Mouse (Mus musculus): Measurements from ENCODE around the gene Cldn18. TPM values are rescaled to one million over a fixed set of nuclear protein-coding genes. Genes with fewer than 3 reads are reported as not detected.

The Cldn18 gene
- polyA plus RNA-seq, 1 experiment: not detected

GRCm38 (mm10) chr9:99701187-99701586 lies 15.9 kb downstream of the Cldn18 start:
- no peaks in the 10 kb centered on the region for H3K27me3 ChIP-seq (ENCODE audit: control insufficient read depth, insufficient read depth, low read length)
- 72% methylated on average over 2 of the region's 2 CpGs for WGBS
- no peak overlapping the region for H3K27ac ChIP-seq (ENCODE audit: insufficient read depth, low read length)
- H3K4me1 ChIP-seq (ENCODE audit: control insufficient read depth, insufficient read depth, low read length): no peaks in the 10 kb centered on the region
- DNase-seq: no peak
- no peak for TF ChIP-seq POLR2A (IDR thresholded peaks at IDR 0.05; ENCODE audit: borderline replicate concordance, insufficient read depth, low read length)
- TF ChIP-seq CTCF (IDR thresholded peaks at IDR 0.05; ENCODE audit: borderline replicate concordance, insufficient read depth, low read depth, low read length): no peak
- no peak overlapping the region for H3K4me3 ChIP-seq (replicated peaks; ENCODE audit: insufficient read depth, low read depth, low read length)

GRCm38 (mm10) chr9:99699752-99700389 lies 17.2 kb downstream of the Cldn18 start:
- 85% methylated on average over 2 of the region's 2 CpGs for WGBS
- no peaks in the 10 kb centered on the region for H3K27me3 ChIP-seq (ENCODE audit: control insufficient read depth, insufficient read depth, low read length)
- no peak for TF ChIP-seq CTCF (IDR thresholded peaks at IDR 0.05; ENCODE audit: borderline replicate concordance, insufficient read depth, low read depth, low read length)
- TF ChIP-seq POLR2A (IDR thresholded peaks at IDR 0.05; ENCODE audit: borderline replicate concordance, insufficient read depth, low read length): no peak
- no peak for DNase-seq
- H3K27ac ChIP-seq (ENCODE audit: insufficient read depth, low read length): no peak overlapping the region
- H3K4me1 ChIP-seq (ENCODE audit: control insufficient read depth, insufficient read depth, low read length): no peaks in the 10 kb centered on the region
- H3K4me3 ChIP-seq (replicated peaks; ENCODE audit: insufficient read depth, low read depth, low read length): no peak overlapping the region

GRCm38 (mm10) chr9:99694961-99695360 lies 22.1 kb downstream of the Cldn18 start:
- Histone ChIP-seq H3K27ac (ENCODE audit: insufficient read depth, low read length) (no peak overlapping the region), H3K27me3 (ENCODE audit: control insufficient read depth, insufficient read depth, low read length) (no peaks in the 10 kb centered on the region), H3K4me3 (replicated peaks; ENCODE audit: insufficient read depth, low read depth, low read length) (no peak overlapping the region), H3K4me1 (ENCODE audit: control insufficient read depth, insufficient read depth, low read length) (no peaks in the 10 kb centered on the region)
- TF ChIP-seq POLR2A (IDR thresholded peaks at IDR 0.05; ENCODE audit: borderline replicate concordance, insufficient read depth, low read length) (no peak), CTCF (IDR thresholded peaks at IDR 0.05; ENCODE audit: borderline replicate concordance, insufficient read depth, low read depth, low read length) (no peak)
- no peak for DNase-seq
- WGBS: 74% methylated on average over 7 of the region's 7 CpGs

GRCm38 (mm10) chr9:99690386-99690785 lies 26.7 kb downstream of the Cldn18 start:
- WGBS: 88% methylated on average over 7 of the region's 7 CpGs

GRCm38 (mm10) chr9:99689796-99690195 lies 27.3 kb downstream of the Cldn18 start:
- H3K27me3 ChIP-seq (ENCODE audit: control insufficient read depth, insufficient read depth, low read length): no peaks in the 10 kb centered on the region
- no peaks in the 10 kb centered on the region for H3K4me1 ChIP-seq (ENCODE audit: control insufficient read depth, insufficient read depth, low read length)
- no peak for DNase-seq
- TF ChIP-seq CTCF (IDR thresholded peaks at IDR 0.05; ENCODE audit: borderline replicate concordance, insufficient read depth, low read depth, low read length): no peak
- no peak for TF ChIP-seq POLR2A (IDR thresholded peaks at IDR 0.05; ENCODE audit: borderline replicate concordance, insufficient read depth, low read length)
- no peak overlapping the region for H3K27ac ChIP-seq (ENCODE audit: insufficient read depth, low read length)
- WGBS: 91% methylated on average over 5 of the region's 5 CpGs
- no peak overlapping the region for H3K4me3 ChIP-seq (replicated peaks; ENCODE audit: insufficient read depth, low read depth, low read length)

More at GRCm38 (mm10) chr9:99690386-99690785, 26.7 kb downstream of the Cldn18 start:
- no peak for TF ChIP-seq POLR2A (IDR thresholded peaks at IDR 0.05; ENCODE audit: borderline replicate concordance, insufficient read depth, low read length)
- no peak for TF ChIP-seq CTCF (IDR thresholded peaks at IDR 0.05; ENCODE audit: borderline replicate concordance, insufficient read depth, low read depth, low read length)
- Histone ChIP-seq H3K27me3 (ENCODE audit: control insufficient read depth, insufficient read depth, low read length) (no peaks in the 10 kb centered on the region), H3K4me3 (replicated peaks; ENCODE audit: insufficient read depth, low read depth, low read length) (no peak overlapping the region), H3K27ac (ENCODE audit: insufficient read depth, low read length) (no peak overlapping the region), H3K4me1 (ENCODE audit: control insufficient read depth, insufficient read depth, low read length) (no peaks in the 10 kb centered on the region)
- DNase-seq: no peak

- Histone ChIP-seq H3K27ac (ENCODE audit: insufficient read depth, low read length) (no peak overlapping the region), H3K4me3 (replicated peaks; ENCODE audit: insufficient read depth, low read depth, low read length) (no peak overlapping the region), H3K27me3 (ENCODE audit: control insufficient read depth, insufficient read depth, low read length) (no peaks in the 10 kb centered on the region), H3K4me1 (ENCODE audit: control insufficient read depth, insufficient read depth, low read length) (no peaks in the 10 kb centered on the region)
- 30% methylated on average over 5 of the region's 5 CpGs for WGBS
- DNase-seq: no peak
- TF ChIP-seq CTCF (IDR thresholded peaks at IDR 0.05; ENCODE audit: borderline replicate concordance, insufficient read depth, low read depth, low read length) (no peak), POLR2A (IDR thresholded peaks at IDR 0.05; ENCODE audit: borderline replicate concordance, insufficient read depth, low read length) (no peak)
These were observed 31.4 kb downstream of the Cldn18 start for GRCm38 (mm10) chr9:99685536-99686231.

- TF ChIP-seq CTCF (IDR thresholded peaks at IDR 0.05; ENCODE audit: borderline replicate concordance, insufficient read depth, low read depth, low read length) (no peak), POLR2A (IDR thresholded peaks at IDR 0.05; ENCODE audit: borderline replicate concordance, insufficient read depth, low read length) (no peak)
- Histone ChIP-seq H3K27ac (ENCODE audit: insufficient read depth, low read length) (no peak overlapping the region), H3K27me3 (ENCODE audit: control insufficient read depth, insufficient read depth, low read length) (no peaks in the 10 kb centered on the region), H3K4me1 (ENCODE audit: control insufficient read depth, insufficient read depth, low read length) (no peaks in the 10 kb centered on the region), H3K4me3 (replicated peaks; ENCODE audit: insufficient read depth, low read depth, low read length) (no peak overlapping the region)
- no peak for DNase-seq
- 20% methylated on average over 5 of the region's 5 CpGs for WGBS
These were observed 32.0 kb downstream of the Cldn18 start for GRCm38 (mm10) chr9:99685061-99685521.
